Mouse (Mus musculus) thymus, postnatal 10 days (tissue): ENCODE measurements at regions not wholly inside any gene's neighbourhood (a gene's known extent, or its start where the extent isn't known, plus 50 kb on each side); places are given as distances from the start of the nearest gene placed in this dataset.
"Not testable (repeated sequence)": the region's sequence is repeated elsewhere in the genome, so short reads cannot be mapped to it uniquely, and the experiment has no call there.

Source experiments
- DNase-seq, 2 experiments: peaks; one replicate each; pipeline ENCODE4 v3.0.0; 2021; ENCODE audit warnings: low spot score in 2 of 2

GRCm38 (mm10) chr15:34027111-34027510, 330.6 kb downstream of the 9430069I07Rik start:
- DNase-seq, result not testable (repeated sequence)

GRCm38 (mm10) chr15:34025396-34025795, 332.3 kb downstream of the 9430069I07Rik start:
- no peak for DNase-seq

DNA sequence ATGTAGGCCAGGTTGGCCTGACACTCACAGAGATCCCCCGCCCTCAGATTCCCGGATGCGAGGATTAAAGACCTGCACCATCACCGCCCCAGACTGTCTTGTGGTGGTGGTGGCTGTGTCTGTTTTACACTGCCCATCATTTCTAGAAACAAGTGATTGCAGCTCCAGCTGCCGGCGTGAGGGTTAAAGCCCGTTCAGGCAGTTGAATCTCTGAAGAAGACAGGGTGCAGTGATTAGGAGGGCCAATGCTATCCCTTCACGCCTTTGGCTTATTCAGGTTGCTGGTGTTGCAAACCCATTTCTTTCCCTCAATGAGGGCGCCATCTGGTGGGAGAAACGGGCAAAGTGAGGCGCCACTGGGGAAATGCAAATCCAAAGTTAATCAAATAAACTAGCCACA, 335.8 kb downstream of the 9430069I07Rik start:
- peak; percentile 5 to 59 for DNase-seq

DNA sequence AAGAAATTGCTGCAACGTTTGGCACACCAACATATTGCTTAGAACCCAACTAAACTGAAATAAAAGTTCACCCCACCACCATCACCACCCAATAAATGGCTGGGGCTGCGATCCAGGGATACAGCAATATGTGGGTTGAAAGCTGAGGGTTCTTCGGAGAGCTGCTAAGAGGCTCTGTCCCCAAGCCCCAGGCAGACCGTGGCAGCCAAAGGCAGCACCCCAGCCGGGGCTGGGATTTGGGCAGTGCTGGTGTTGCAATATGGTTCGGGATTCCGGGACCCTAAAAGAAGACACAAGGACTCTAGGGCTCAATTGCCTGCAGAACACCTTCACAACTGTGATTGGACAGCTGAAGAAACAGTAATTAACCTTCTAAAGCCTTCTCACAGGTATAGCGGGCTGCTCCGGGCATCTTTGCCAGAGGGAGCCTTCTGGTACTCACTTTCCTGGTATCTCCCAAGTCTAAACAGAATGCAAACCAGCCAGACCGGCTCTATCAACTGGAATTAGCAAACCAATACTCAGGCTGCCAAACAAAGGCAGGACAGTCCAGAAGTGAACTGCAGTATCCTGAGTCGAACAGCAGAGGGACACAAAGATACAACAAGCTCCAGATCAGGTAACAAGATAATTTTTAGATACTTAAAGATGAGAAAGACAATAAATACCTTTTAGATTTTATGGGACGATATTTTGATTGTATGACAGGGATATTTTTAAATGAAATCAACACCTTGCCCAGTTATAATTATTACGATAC, 341.1 kb downstream of the 9430069I07Rik start:
- DNase-seq, result no peak

DNA sequence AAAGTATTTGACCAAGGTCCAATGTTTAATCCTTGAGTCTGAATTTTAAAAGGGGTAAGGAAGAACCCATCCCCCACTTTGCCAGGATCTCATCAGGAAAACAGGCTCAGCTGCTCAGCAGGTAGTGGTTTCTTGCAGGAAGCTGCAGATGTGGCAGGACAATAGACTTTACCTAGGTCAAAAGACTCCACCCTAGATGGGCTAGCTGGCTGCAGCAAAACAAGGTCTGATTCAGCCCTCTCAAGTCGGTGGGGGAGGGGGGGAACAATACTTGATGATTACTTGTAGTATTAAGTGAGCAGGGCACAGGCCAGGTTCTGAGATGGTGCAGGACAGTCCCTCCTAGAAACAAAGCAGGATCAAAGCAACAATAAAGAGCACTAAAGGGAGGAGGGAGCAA, 349.1 kb downstream of the 9430069I07Rik start:
- DNase-seq, result no peak

DNA sequence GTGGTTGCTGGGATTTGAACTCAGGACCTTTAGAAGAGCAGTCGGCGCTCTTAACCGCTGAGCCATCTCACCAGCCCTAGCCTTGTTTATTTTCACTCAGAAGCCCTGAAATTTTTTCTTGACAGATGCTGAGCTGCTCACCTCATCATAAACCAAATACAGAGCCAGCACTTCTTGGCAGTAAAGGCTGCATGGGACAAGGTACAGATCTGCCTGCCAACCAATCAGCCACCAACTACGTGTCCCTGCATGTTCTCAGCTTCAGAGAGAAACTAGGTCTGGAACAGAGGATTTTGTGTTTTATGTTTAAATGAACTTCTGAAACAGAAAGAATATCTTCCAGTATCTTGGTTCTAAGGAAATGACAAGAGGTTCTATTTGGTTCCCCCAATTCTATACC, 365.3 kb downstream of the 9430069I07Rik start:
- no peak for DNase-seq

DNA sequence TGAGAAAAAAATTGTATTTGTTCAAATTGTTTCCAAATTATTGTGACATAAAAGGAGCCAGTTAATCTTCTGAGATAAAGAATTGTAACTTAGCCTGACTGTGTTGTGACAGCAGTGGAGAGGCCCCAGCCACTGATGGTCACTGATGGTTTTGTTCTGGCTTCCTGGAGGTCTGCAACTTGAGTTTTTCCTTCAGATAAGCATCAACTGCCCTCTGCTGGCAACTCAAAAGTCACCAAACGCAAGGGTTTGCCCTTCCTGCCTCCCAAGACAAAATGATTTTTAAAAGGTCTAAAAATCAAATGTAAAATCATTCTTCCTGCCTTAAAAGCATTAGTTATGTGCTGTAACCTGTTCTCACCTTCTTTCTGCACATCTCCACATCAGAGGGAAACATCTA, 382.6 kb downstream of the 9430069I07Rik start:
- no peak for DNase-seq

DNA sequence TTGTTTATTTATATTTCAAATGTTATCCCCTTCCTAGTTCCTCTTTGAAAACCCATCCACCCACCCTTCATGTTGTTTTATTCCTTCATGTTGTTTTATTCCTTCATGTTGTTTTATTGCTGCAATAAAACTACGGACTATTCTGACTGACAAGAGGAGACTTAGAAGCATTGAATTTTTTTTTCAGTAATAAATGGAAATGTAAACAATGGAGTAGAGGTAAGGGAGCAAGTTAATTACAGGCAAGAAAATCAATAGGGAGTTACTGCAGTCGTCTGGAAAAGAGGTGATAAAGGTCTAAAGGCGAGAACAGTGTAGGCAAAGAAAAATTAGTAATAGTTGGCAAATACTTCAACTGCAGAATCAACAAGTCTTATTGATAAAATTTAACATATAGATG, 384.2 kb downstream of the 9430069I07Rik start:
- no peak for DNase-seq

DNA sequence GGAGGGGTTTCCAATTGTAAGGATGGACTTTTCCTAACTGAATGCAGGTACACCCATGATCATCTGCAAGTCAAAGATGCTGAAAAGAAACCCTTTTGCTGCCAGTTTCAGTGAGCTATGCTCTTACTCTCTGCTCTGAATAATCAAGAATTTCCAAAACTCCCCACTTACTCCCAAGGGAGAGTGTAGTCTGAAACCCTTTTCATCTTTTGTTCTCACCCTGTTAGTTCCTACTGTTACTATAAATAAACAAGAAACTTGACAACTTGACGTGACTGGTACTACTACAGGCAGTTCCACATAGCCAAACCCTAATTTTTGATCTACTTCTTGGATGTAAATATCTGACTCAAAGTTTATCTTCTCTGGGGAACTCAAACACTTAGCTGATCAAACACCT, 388.3 kb downstream of the 9430069I07Rik start:
- no peak for DNase-seq

GRCm38 (mm10) chr15:33935013-33935664, 422.5 kb downstream of the 9430069I07Rik start:
- no peak for DNase-seq

GRCm38 (mm10) chr15:33926446-33926845, 431.2 kb downstream of the 9430069I07Rik start:
- DNase-seq, result no peak

DNA sequence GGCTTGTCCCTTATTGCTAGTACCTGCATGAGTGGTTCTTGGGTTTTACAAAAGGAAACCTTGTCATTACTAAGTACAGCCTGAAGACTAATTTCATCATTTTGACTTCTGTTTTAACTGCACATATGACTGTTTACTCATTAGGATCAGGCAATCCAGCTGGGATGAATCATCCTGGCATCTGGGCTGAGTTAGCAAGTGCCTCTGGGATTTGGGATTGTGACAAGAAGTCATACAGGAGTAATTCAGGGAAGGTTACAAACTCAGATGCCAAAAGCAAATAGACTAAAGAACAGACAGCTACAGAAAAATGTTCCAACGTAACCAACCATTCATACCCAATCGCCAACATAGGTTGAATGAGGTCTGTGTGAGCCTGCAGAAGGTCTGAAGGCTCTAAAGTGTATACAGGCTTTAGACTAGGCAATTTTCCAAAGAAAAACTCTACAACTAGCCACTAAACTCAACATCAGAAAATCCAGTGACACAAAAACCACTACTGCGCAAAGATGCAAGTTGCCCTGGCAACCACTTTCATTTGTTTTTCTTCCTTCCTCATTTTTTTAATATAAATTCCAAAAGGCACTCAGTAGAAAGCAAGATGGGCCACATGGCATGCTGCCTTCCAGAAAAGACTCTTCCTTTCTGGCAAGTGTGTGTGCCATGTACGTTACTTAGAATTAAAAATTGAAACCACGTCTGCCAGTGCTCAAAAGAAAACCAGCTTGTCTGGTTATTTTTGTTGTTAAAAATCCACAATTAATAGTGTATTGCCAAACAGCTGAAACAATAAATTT, 433.4 kb downstream of the 9430069I07Rik start:
- DNase-seq, result no peak

DNA sequence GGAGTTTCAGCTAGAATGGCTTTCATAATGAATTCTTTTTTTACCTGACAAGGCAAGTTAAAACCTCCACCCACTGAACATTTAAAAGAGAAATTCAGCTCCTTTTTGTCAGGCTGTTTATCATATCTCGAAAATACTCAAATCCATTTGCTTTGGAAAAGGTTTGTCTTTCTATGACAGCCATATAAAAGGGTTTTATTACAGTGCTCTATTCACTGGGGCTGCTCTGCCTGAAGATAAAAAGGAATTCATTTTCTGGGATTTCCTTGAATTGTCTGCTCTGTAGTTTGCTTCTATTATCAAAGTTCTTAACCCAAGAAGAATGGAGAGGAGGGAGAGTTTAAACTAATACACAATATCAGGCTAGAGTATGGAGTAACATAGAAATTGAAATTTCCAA, 442.8 kb downstream of the 9430069I07Rik start:
- no peak for DNase-seq

GRCm38 (mm10) chr15:33906727-33907479, 450.8 kb downstream of the 9430069I07Rik start:
- no peak for DNase-seq

DNA sequence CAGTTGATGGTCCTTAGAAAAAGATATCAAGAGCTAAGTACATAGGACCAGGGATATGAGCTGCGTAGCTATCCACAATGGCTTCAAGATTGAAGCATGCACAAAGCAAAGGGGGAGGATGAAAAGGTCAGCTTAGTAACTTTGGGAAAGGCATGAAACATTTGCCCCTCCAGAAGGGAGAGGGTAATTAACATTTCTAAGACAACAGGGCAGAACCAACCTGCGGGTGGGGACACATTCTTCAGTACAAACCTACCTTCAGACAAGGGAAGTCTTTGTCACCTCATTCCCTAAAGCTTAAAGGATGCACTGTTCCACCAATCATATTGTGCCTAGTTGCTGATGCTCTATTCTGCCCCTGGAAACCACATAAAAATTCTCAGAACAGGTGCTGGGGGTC, 461.6 kb downstream of the 9430069I07Rik start:
- no peak for DNase-seq

- DNase-seq, result no peak
These were observed 467.1 kb downstream of the 9430069I07Rik start for GRCm38 (mm10) chr15:33890606-33891005.

- DNase-seq, result no peak
These were observed 468.8 kb downstream of the 9430069I07Rik start for GRCm38 (mm10) chr15:33888865-33889368.

DNA sequence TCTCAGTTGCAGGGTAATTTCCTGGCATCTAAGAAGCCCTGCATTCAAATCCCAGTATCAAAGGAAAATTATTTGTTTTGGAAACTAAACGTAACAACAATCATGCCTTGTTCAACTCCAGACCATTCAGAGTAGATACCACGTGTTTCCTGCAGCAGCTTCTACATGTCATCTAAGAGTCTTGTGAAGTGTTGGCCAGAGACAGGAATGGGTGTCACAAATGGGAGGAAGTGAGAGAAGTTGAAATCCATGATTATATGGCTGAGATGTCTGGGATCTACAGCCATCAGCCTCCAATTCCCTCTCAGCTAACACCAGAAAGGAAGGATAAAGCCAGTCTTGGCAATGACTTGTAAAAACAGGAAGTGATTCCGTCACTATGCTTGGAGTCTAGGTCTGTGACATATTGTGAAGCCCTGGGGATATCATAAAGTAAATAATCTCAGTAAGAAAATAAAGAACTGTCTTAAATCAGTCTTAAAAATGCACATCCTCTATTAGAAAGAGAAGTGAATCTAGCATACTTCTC, 495.4 kb downstream of the 9430069I07Rik start:
- DNase-seq, result no peak

- DNase-seq, result no peak
These were observed 532.1 kb downstream of the 9430069I07Rik start for GRCm38 (mm10) chr15:33825435-33826088.

DNA sequence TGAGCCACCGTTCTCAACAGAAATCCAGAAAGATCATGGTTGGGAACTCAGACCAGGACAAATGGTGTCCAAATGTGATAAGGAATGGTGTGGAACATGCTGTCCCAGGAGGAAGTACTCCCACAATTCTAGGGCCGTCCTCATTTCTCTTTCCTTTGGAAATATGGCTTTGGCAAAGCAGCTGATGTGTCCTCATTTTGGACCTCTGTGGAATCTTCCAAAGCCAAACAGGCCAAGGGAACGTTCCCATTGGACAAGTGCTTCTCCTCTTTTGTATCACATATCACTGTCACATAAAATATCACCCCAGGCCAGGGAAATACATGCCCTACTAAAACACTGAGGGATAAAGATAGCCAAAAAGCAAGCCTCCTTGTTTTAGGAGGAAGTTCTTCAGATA, 532.8 kb downstream of the 9430069I07Rik start:
- no peak for DNase-seq

DNA sequence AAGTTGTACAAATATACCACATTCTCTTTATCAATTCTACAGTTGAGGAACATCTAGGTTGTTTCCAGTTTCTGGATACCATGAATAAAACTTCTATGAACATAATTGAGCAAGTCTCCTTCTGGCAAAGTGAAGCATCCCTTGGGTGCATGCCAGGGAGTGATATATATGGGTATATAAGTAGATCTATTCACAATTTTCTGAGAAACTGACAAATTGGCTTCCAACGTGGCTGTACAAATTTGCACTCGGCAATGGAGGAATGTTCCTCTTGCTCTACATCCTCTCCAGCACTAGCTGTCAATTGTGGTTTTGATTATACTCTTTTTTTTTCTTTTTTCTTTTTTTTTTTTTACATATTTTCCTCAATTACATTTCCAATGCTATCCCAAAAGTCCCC, 576.7 kb downstream of the 9430069I07Rik start:
- no peak for DNase-seq
